In the genomic region with DNA sequence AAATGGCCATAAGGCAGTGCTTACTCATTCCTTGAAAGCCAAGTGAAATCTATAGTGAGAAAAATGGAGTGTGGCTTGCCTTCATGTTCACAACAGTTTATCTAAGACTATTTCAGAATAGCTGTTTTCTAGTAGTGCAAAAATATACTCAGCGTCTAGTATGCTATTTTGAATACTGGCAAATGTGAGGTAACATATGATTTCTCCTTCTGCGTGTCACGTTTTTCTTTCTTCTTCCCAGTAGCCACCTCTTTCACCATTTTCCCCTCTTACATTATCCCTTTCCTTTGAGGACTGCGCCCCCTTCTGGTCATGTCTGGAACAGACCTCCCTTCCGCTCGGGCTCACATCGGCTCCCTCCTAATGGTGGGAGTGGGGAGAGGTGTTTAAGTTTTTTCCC, we compare ENCODE assay signal across 8 mouse cellular contexts. TPM values are rescaled to one million over a fixed set of nuclear protein-coding genes. Genes with fewer than 3 reads are reported as not detected.
DNase-seq lines count a peak whose midpoint lies in the region; ATAC-seq lines count a peak whose summit lies in the region.

No protein-coding gene starts in this region.

- no peaks in the 10 kb centered on the region for H3K27me3 ChIP-seq in kidney, embryonic 15.5 days

- no peak overlapping the region for H3K9ac ChIP-seq in kidney, embryonic 15.5 days

- 0 out of 2 replicates have a peak, but pooled peaks have one; percentile 57 for ATAC-seq in kidney, embryonic 15.5 days (replicated peaks; ENCODE audit: low FRiP score)

- H3K27ac ChIP-seq in kidney, embryonic 15.5 days: no peak overlapping the region

- DNase-seq in 3T3-L1 (ENCODE audit: low read depth, low spot score) (peak; percentile 66), liver (peak; percentile 83)
- peak; percentile 91 to 92 for DNase-seq in adrenal gland, adult 18-20 months (ENCODE audit: low spot score in 2 of 2)
- DNase-seq in embryo, embryonic 10 days (ENCODE audit: low spot score): peak; percentile 90
- DNase-seq in gastrocnemius, postnatal 25 days: peak; percentile 43
- DNase-seq in natural killer cell, adult 2 months (ENCODE audit: low spot score in 2 of 2): peak; percentile 71 to 80
- peak; percentile 84 to 96 for DNase-seq in spleen, postnatal 4 days (ENCODE audit: low spot score in 2 of 2)

- H3K4me2 ChIP-seq in kidney, embryonic 15.5 days: no peak overlapping the region

- peaks cover 68% of the 10 kb centered on the region for H3K36me3 ChIP-seq in kidney, embryonic 15.5 days

- 0 out of 2 replicates have a peak, but pooled peaks cover 4% of the 10 kb centered on the region for H3K4me1 ChIP-seq in kidney, embryonic 15.5 days

- H3K9me3 ChIP-seq in kidney, embryonic 15.5 days (replicated peaks): 0 out of 2 replicates have a peak, but pooled peaks cover 10% of the 10 kb centered on the region

- WGBS in kidney, embryonic 15.5 days: 15% methylated on average over 7 of the region's 7 CpGs

- H3K4me3 ChIP-seq in kidney, embryonic 15.5 days (replicated peaks): no peak overlapping the region

RNA-seq across cellular contexts. Expression of a gene that starts 50.2 kb away (rescaled TPM):
- 10 to 100 TPM; 29.4 to 34.5 TPM for total RNA-seq in adrenal gland, adult 18-20 months (2021)
- total RNA-seq in gastrocnemius, postnatal 25 days (2021): 10 to 100 TPM; 13.3 to 13.7 TPM
- polyA plus RNA-seq in kidney, embryonic 15.5 days (2015; fragmentation: Nextera tagmentation; extraction: Ambion mirVana): 66.0 and 67.2 TPM in 2 replicates

RNA-seq across cellular contexts. Expression of a gene that starts 54.7 kb away (rescaled TPM):
- 10 to 100 TPM; 41.7 to 46.2 TPM for total RNA-seq in adrenal gland, adult 18-20 months (2021)
- 10 to 100 TPM; 19.0 to 22.4 TPM for total RNA-seq in gastrocnemius, postnatal 25 days (2021)
- 38.1 and 38.4 TPM in 2 replicates for polyA plus RNA-seq in kidney, embryonic 15.5 days (2015; fragmentation: Nextera tagmentation; extraction: Ambion mirVana)
